Mouse (Mus musculus): ENCODE data around the gene Map3k14.

GRCm38 (mm10) chr11:103314736-103315374 is 47.6 kb upstream of the Map3k14 start:
- no peak for TF ChIP-seq POLR2A (IDR thresholded peaks at IDR 0.05; ENCODE audit: low read depth, low read length)
- no peak for TF ChIP-seq CTCF (IDR thresholded peaks at IDR 0.05; ENCODE audit: extremely low read depth, insufficient read length, insufficient replicate concordance, low read depth, low read length)

Measured in small intestine, adult 2 months (tissue).